Mouse (Mus musculus) CH12F3 (cell line): ENCODE results near the gene Cacna1d.

Experiments
- in situ Hi-C: fragments of 300-500 bp; cut with MboI; formaldehyde crosslinking; loops from 2 replicates; pipeline ENCODE4 v1.14.3; 2020; ENCODE audit warnings: low sequenced_read_pairs

The Cacna1d gene

DNA sequence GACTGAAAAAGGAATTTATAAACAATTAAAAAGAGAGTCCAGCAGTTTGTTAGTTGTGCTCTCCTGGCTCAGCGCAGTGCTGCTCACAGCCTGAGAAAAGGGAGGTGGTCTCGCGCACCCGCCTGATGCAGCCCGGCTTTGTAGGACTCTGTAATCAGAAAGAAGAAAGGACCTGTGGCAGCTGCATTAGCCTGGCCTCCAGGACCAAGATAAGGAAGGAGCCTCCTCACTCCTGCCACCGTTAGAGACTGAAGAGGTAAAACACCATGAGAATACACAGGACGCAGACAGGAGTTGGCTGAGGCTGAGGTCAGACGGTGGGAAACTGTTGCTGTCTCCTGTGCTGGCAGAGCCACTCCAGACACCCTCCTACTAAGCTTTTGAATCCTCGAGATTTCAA lies at the start of gene Cacna1d:
Gene Cacna1d (minus strand): TSS at position 114 of the 400 bp plus-strand sequence.
- in situ Hi-C loops: no loop called here

DNA sequence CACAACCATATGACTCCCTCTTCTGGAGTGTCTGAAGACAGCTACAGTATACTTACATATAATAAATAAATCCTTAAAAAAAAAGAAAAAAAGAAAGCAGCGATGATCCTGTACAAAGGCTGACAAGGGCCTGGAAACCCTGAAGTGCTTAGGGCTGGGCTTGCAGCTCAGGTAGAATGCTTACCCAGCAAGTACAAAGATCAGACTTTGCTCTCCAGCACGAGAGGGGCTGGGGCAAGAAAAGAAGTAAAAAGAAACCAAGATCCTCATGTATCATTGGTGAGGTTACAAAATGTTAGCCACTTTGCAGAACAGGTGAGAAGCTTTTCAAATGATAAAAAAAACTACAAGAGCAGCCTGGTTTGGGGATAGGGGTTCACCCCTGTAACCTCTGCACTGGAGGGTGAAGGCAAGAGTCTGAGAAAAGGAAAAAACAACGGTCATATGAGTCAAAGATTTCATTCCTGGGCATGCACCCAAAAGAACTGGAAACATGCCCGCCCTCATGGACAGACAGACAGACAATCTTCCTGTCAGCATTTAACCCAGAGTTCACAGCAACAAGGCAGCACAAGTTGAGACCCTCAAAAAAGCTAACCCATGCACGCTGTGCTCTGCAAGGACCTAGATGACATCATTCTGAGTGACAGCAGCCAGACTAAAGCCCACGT lies 42.7 kb upstream of the Cacna1d start:
- in situ Hi-C loops: no loop called here

DNA sequence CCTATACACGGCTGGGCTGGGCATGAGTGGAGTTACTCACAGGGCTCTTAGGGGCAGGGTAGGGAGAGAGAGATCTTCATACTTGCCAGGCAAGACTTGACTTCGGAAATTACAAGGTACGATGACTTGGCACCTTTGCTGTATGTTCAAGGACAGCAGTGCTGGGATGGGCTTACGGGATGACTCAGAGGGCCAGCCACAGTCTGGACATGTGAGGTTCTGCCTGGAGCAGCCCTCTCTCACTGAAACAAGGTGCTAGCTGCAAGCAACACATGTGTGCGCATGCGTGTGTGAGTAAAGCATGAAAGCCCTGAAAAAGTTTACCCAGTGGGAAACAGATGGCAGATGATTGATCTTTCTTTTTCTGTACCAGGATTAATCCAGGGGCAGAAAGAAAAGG lies 40.6 kb upstream of the Cacna1d start:
- in situ Hi-C loops: no loop called here

DNA sequence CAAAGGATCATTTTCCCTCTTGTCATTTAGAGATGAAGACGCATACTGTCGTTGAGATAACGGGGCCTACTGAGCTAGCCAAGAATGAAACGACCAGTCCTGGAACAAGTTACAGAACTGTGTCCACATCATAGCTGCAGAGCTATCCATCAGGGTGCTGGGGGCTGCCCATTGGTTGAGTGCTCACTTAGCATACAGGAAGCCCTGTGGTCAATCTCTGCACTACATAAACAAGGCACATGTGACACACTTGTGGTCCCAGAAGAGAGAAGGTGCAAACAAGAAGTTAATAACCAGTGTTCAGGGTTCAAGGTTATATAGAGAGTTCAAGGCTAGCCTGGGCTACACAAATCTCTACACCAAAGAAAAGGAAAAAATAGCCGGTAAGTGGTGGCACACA lies 40.2 kb upstream of the Cacna1d start:
- in situ Hi-C loops: no loop called here

DNA sequence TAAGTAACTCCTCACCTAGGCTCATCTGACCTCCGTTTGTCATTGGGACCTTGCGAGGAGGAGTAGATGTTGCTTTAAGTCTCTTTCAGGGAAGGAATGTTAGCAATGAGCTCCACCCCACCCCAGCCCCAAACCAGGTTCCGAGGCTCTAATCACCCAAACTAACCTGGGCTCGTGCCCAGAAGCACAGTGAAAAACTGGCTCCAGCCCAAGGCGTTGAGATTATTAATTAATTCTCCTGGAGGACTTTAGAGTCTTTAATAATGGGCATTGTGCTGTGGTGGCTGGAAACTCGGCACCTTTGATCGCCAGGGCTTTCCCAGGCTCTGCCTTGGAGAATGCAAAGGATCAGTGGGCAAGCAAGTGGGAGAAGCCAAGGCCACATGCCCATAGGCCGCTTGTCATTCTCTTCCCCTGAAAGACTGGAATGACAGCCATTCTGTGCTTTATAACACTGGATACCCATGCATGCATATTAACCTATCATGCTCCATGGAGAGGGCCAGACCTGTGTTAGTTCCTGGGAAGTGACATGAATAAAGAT lies 39.5 kb upstream of the Cacna1d start:
- in situ Hi-C loops: no loop called here

DNA sequence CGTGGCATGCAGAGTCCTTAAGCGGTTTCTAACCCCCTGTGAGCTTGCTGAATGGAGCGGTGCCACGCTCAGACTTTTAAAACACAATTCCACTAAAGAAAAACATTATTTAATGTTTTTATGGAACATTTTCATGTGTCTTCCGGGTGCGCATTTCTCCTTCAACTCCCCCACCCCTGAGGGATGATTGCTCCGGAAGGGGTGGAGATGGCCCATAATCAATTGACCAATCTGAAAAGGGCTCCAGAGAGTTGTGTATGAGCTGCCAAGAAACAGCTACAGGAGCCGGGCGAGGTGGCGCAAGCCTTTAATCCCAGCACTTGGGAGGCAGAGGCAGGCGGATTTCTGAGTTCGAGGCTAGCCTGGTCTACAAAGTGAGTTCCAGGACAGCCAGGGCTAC lies 38.2 kb upstream of the Cacna1d start:
- in situ Hi-C loops: no loop called here

DNA sequence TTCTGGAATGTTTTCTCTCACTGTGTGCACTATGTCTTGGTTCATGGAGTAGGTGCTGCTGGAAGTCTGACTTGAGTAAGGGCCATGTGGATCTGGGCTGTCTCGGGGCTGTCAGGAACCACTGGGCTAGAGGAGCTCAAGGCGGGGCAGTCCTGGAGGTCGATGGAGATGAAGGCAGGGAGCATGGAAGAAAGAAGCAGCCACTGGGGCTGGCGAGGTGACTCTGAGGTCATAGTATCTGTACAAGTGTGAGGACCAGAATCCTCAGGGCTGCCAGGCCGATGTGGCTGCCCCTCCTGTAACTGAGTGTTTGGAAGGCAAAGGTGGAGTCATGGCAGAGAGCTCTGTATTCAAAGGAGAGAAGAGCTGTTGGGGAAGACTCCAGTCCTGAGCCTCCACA lies 37.7 kb upstream of the Cacna1d start:
- in situ Hi-C loops: no loop called here

DNA sequence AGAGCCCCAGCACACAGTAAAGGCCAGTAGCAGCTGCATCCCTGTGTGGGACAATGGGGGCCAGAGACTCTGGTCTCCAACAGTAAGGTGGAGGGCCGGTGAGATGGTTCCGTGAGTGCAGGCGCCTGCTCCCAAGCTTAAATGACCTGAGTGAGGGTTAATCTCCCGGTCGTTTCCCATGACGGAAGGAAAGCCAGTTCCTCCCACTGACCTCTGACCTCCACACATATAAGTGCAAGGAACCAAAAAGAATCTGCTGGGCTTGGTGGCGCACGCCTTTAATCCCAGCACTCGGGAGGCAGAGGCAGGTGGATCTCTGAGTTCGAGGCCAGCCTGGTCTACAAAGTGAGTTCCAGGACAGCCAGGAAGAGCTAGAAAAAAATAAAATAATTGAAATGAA lies 37.1 kb upstream of the Cacna1d start:
- in situ Hi-C loops: no loop called here

DNA sequence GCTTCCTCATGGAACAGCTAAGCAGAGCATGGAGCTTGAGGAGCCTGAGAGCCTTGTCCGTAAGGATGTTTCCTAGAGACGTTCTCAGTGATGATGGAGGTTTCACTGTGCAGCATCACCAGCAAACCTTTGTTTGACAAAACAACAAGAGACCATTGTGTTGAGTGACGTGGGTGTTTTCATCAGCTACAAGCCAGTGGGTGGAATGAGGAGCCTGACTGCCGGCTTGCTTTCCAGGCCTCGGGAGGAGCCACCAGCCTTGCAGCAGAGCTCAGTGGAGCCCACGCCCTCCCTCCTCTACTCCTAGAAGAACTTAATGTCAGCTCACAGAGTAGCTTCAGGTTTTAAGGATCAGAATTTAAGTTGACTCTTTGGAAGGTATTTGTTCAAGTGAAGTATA lies 32.1 kb upstream of the Cacna1d start:
- in situ Hi-C loops: no loop called here

DNA sequence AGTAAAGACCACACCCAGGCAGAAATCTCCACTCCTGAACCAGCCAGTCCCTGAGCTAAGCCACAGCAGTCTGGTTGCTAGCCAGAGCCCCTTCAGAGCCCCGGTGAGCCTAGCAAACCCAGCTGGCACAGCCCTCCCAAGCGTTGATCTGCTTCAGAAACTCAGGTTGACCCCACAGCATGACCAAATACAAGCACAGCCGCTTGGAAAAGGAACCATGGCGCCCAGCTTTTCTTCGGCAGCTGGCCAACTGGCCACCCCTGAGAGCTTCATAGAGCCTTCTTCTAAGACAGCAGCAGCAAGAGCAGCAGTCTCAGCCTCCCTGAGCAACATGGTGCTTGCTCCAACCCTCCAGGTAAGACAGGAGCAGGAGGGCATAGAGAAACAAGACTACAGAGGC lies 28.1 kb upstream of the Cacna1d start:
- in situ Hi-C loops: no loop called here

DNA sequence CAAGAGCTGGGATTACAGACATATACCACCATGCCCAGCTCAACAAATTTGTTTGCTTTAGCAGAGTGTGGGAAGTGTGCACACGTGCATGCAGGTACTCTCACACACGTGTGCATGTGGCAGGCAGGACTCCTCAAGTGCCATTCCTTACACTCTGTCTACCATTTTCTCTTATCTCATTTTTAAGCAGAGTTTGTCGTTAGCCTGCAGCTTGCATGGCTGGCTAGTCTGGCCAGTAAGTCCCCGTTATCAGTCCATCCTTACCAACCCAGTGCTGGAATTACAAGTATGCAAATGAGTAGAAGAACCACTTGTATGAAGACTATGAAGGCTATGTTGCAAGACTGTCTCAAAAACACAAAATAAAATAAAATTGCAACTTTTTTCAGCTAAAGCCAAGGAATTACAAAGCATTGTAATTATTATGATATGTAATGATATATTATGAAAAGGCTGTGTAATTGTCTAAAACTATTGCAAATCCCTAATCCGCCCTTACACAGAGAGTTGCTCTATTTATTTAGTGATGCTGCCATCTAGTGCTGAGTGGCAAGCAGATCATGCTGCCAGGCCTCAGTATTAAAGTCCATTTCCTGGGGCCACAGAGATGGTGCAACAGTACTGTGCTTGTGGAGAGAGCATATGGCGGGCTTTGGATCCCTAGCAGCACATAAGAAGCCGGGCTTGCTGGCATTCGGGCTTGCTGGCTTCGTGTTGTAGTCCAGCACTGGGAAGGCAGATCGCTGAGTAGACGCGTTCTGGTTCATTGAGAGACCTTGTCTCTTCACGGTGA lies 24.9 kb upstream of the Cacna1d start:
- in situ Hi-C loops: no loop called here

DNA sequence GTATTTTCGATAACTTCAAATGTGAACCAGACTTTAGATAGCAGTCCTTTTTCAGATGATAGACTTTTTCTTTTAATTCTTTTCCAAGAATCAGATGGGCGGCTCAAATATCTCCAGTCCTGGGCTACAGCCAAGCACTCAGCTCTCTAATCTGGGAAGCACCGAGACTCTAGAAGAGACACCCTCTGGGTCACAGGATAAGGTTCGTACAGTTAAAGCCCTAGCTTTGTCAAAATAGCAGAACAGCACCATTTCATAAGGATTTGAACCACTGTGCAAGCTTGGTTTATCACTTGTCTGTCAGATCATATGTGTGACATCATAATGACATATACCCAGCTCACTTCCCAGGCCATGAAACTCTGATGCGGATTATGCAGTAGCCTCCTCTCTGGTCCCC lies 21.6 kb upstream of the Cacna1d start:
- in situ Hi-C loops: no loop called here

DNA sequence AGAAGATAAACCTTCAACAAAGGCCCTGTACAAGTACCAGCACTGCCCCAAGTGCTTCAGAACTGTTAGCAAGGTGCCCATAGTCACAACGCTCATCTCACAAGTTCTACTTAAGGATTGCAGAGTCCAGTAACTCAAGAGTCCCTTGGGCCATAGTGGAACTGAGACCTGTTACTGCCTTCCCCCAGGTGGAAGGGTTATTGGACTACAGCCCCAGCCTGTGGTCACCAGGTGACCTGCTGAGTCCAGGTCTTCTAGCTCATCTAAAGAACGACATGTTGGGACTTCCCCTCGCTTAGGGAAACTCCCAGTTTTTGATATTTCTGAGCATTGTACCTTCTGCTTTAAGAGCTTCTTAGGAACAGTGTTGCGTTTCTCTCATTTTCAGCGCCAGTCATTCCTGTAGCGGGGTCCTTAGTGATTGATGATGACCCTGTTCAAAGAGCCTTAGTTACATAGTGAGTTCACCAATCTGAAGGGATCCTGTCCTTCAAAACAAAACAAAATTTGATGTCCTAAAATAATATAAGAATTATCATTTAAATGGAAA lies 19.0 kb upstream of the Cacna1d start:
- in situ Hi-C loops: no loop called here

DNA sequence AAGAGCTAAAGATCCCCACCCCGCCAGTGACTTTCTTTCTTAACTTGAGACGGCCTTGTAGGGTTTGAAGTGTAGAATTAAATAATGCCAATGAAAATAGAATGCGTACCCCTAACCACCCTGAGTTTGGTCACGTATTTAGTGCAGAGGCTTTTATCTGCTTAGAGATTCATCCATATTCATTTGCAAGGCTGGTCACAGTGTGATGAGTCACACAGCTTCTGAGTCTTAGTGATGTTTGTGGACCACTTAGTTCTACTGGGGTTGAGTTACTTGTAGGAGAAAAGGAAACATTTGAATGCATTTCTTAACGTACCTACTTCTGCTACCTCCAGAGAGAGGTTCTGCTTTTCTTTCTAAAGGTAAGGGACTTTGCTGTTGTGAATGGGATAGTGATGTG lies 13.7 kb upstream of the Cacna1d start:
- in situ Hi-C loops: no loop called here

DNA sequence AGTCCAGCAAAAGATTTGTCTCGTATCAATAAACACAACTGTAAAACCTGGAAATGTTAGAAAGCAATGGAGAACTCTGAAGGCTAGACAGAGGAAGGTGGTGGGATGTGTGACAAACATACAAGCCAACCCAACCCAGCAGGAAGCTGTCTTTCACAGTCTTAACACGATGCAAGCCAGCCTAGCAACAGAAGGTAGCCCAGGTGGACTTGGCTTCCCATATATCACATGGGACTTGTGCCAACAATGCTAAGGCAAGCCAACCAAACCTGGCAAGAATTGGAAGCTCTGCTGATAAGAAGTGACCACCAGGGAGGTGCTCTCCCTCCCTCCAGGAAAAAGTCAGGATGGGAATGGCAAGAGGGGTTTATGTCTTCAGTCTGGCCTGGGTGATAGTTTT lies 6.9 kb upstream of the Cacna1d start:
- in situ Hi-C loops: no loop called here

DNA sequence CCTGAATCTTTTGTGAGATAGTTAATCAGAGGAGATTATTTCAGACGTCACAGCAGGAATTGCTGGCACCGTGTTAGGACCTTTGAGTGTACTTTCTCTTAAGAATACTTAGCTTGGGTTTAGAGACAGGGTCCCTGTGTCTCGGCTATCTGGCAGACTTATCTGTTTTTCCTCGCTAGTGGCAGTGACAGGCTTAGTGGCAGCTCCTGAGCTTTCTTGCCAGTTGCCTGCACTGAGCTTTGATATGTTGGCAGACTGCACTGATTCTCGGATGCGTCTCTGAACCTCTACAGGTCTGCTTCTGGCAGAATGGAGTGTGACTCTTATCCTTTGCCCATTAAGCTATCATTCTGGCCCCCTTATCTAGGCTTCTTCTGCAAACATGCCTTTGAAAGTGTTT lies 3.7 kb upstream of the Cacna1d start:
- in situ Hi-C loops: no loop called here

DNA sequence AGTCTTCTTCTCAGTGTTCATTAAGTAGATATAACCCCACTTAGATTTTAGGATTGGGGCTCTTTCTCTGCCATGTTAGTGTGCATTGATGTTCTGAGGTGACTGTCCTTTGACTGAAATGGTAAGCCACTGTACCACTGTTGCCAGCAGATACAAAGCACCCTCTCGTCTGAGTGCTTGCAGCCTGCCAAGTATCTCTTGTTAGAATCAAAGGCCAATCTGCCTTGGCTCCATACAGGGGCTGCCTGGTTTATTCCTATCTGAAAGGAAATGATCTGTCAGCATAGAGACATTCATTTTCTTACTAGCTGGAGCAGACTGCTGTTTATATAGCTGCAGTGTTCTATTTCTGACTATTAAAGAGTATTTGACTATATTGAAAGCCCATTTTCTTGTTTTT lies 2.0 kb upstream of the Cacna1d start:
- in situ Hi-C loops: no loop called here

DNA sequence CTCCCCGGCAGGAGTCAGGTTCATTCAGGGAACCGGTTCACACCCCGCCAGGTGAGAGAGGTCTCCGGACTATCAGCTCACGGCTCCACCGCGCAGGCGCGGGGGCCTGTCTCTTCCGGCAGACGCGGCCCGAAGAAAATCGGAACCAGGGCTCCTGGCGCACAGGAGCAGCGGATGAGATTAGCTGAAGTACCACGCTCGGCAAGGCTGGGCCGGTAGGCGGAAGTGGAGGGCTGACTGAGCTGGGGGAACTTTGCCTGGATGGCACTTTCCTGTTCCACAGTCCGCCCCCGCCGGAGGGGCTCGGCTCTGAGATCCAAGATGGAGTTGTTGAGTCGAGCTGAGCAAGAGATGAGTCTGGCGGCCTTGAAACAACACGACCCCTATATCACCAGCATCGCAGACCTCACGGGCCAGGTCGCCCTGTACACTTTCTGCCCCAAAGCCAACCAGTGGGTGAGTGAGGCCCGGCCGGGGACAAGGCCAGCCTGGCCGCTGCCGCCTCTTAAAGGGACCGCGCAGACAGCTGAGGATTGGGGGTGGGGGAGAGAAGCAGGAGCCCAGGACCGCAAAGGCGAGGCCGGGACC lies 11.8 kb downstream of the Cacna1d start, which contains the start of gene Dcp1a:
Gene Dcp1a (plus strand): TSS at position 175 of the 588 bp plus-strand sequence.
- in situ Hi-C loops: no loop called here

DNA sequence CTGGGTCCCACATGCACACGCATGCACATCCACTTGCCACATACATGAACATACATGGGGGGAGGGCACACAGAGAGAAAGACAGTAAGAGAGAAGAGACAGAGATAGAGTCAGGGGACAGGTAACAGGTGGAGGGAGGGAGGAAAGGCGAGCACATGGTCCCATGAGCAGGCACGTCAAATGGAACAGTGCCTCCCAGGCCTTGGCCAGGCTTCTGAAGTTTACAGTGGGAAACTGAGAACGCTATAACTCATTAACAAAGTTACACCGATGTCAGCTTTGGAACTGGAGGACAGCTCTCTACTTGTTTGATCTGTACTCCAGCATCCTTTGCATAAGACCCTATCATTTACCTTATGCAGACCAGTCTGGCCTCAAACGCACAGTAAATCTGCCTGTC lies 16.8 kb downstream of the Cacna1d start:
- in situ Hi-C loops: no loop called here

DNA sequence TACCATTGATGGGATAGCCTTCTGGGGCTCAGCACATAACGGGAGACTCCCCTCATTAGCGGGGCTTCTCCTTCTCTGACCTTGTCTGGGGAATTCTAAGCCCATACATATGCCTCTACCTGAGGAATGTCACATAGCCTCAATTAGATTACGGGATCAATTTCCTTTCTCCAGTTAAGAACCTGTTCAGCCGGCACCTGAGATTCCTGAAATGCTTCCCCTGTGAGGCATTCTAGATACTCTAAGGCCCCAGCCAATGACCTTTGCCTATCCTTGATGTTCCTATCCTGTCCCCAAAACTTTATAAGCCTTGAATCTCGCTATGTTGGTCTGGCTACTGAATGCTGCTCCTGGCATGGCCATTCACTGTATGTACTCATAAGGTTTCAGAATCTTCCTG lies 17.6 kb downstream of the Cacna1d start:
- in situ Hi-C loops: no loop called here

DNA sequence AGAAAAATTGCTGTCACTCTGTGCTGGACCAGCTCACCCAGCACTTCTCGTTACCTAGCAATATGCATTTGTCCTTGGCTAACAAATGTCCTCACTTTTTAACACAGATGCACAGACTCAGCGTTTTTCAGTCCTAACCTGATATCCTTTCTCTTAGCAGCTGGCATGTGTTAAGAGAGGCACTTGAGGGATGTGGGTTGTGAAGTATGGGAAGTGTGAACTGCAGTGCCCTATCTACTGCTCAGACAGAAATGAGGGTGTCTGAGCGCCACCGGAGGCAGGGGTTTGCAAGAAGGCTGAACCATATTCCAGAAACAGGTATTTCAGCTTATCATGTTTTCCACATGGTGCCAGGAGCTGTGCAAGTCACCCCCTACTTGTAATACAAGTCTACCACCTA lies 27.9 kb downstream of the Cacna1d start:
- in situ Hi-C loops: no loop called here
